Comparison of ENCODE assay signal across 32 mouse cellular contexts in the genomic region with DNA sequence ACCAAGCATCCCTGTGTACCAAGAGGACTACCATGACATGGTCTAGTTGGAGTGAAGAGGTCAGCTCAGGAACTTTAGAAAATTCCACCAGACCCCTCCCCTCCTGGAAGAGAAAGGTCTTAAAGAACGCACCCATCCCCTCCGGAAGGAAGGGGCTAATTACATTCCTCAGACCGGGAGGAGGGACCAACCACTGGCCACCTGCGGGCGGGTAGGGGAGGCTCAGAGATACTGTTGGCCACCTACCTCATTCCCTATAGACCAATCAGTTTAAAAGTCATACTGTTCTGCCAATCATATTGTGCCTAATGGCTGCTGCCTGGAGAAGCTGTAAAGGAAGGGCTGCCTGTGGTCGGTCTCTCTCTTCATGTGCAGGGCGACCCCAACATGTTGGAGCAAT. TPM values are rescaled to one million over a fixed set of nuclear protein-coding genes. Genes with fewer than 3 reads are reported as not detected.
DNase-seq lines count a peak whose midpoint lies in the region; ATAC-seq and TF ChIP-seq lines count a peak whose summit lies in the region.
"Had no signal": no experiment of that assay in that cellular context is flagged by ENCODE, and none has a peak within 500 bp of the region (broad histone marks: within the 10 kb centered on the region; RNA-seq: fewer than 3 reads in every experiment).

No protein-coding gene starts in this region.

- H3K27ac ChIP-seq in layer of hippocampus, adult 2 months, result 0 out of 2 replicates have a peak overlapping the region, but pooled peaks have one; percentile 32
- peak overlapping the region; percentile 90 for H3K27ac ChIP-seq in ES-Bruce4 (ENCODE audit: insufficient read depth, low read length)
- peak overlapping the region; percentile 52; the same call in 1 of the 2 replicates for H3K27ac ChIP-seq in limb, embryonic 13.5 days
- H3K27ac ChIP-seq: heart, embryonic 10.5 days; heart, embryonic 15.5 days; lung, embryonic 15.5 days; midbrain, embryonic 12.5 days; stomach, postnatal 0 days had no signal

- ATAC-seq in limb, embryonic 13.5 days (ENCODE audit: low FRiP score, low read depth), result no peak
- ATAC-seq: CD4-positive, CD25-positive, alpha-beta regulatory T cell, adult 4 months; forebrain, postnatal 0 days; intestine, postnatal 0 days had no signal

- TF ChIP-seq EP300 in ES-Bruce4 (IDR thresholded peaks at IDR 0.05; ENCODE audit: insufficient read depth, low read depth, low read length), result no peak; the same call in 1 of the 2 replicates

- no peak overlapping the region for H3K4me3 ChIP-seq in layer of hippocampus, adult 2 months
- H3K4me3 ChIP-seq in ES-Bruce4 (ENCODE audit: low read depth, low read length), result peak overlapping the region; percentile 81
- no peak overlapping the region for H3K4me3 ChIP-seq in limb, embryonic 13.5 days
- H3K4me3 ChIP-seq: heart, embryonic 10.5 days; heart, embryonic 15.5 days; lung, embryonic 15.5 days; midbrain, embryonic 12.5 days had no signal

- no peaks in the 10 kb centered on the region for H3K36me3 ChIP-seq in ES-Bruce4 (ENCODE audit: control insufficient read depth, insufficient read depth, low read length, poor library complexity, severe bottlenecking)
- no peaks in the 10 kb centered on the region for H3K36me3 ChIP-seq in limb, embryonic 13.5 days
- H3K36me3 ChIP-seq: heart, embryonic 10.5 days; heart, embryonic 15.5 days; lung, embryonic 15.5 days; midbrain, embryonic 12.5 days had no signal

- peak; percentile 49 for TF ChIP-seq POLR2A in ES-Bruce4 (IDR thresholded peaks at IDR 0.05; ENCODE audit: insufficient read depth, low read length)

- no peak overlapping the region; the same call in 1 of the 2 replicates for H3K4me2 ChIP-seq in limb, embryonic 13.5 days (replicated peaks)
- H3K4me2 ChIP-seq: heart, embryonic 15.5 days; hindbrain, embryonic 14.5 days; liver, embryonic 11.5 days; lung, embryonic 15.5 days; midbrain, embryonic 12.5 days had no signal

- no peak for DNase-seq in layer of hippocampus, adult 2 months (ENCODE audit: low spot score in 2 of 2)
- DNase-seq in layer of hippocampus, adult 9-10 months (ENCODE audit: low spot score), result no peak
- peak; percentile 97 for DNase-seq in R1 (ENCODE audit: low read depth, low spot score)
- no peak for DNase-seq in gastrocnemius, adult 8-10 months (ENCODE audit: low spot score in 2 of 2)
- DNase-seq in lung, postnatal 10 days, result no peak
- DNase-seq: adrenal gland, adult 8-10 months; cerebellum, postnatal 14 days; forebrain, postnatal 0 days; gastrocnemius, postnatal 10 days; heart, postnatal 36 days; kidney, postnatal 14 days; layer of hippocampus, postnatal 36 days; left cerebral cortex, postnatal 4 days; lung, postnatal 36 days; right cerebral cortex, postnatal 25 days; thymus, adult 18-20 months; thymus, postnatal 36 days had no signal

- H3K4me1 ChIP-seq in ES-Bruce4 (ENCODE audit: control insufficient read depth, insufficient read depth, low read length), result no peaks in the 10 kb centered on the region
- H3K4me1 ChIP-seq in limb, embryonic 13.5 days, result peaks cover 15% of the 10 kb centered on the region

- TF ChIP-seq CTCF in layer of hippocampus, adult 2 months (conservative IDR thresholded peaks at IDR 0.05), result no peak
- TF ChIP-seq CTCF in ES-Bruce4 (IDR thresholded peaks at IDR 0.05; ENCODE audit: low read depth, low read length), result no peak

- H3K9me3 ChIP-seq in ES-Bruce4 (replicated peaks; ENCODE audit: control insufficient read depth, insufficient read depth, low read length, poor library complexity, severe bottlenecking), result no peaks in the 10 kb centered on the region
- no peaks in the 10 kb centered on the region for H3K9me3 ChIP-seq in limb, embryonic 13.5 days
- H3K9me3 ChIP-seq: heart, embryonic 10.5 days; heart, embryonic 15.5 days; lung, embryonic 15.5 days; midbrain, embryonic 12.5 days had no signal

- H3K27me3 ChIP-seq in ES-Bruce4 (ENCODE audit: control insufficient read depth, insufficient read depth, low read length, poor library complexity, severe bottlenecking), result no peaks in the 10 kb centered on the region
- no peaks in the 10 kb centered on the region for H3K27me3 ChIP-seq in limb, embryonic 13.5 days
- H3K27me3 ChIP-seq: lung, embryonic 15.5 days; midbrain, embryonic 12.5 days had no signal

- H3K9ac ChIP-seq in ES-Bruce4 (ENCODE audit: low read depth, poor library complexity, severe bottlenecking), result peak overlapping the region; percentile 62
- no peak overlapping the region for H3K9ac ChIP-seq in limb, embryonic 13.5 days
- H3K9ac ChIP-seq: forebrain, postnatal 0 days; heart, embryonic 15.5 days; hindbrain, embryonic 14.5 days; lung, embryonic 15.5 days; midbrain, embryonic 12.5 days had no signal

- WGBS in limb, embryonic 13.5 days, result 41% methylated on average over 7 of the region's 7 CpGs

RNA-seq across cellular contexts. Expression of a gene that starts 1.1 kb away (rescaled TPM):
- 10 to 100 TPM; 18.6 to 26.3 TPM for total RNA-seq in layer of hippocampus, adult 2 months (2021)
- 2.7 and 2.8 TPM in 2 replicates for polyA plus RNA-seq in ES-Bruce4 (2011; ENCODE audit: insufficient read depth, insufficient read length, low read depth, missing spikeins)
- 1.5 and 2.1 TPM in 2 replicates for polyA plus RNA-seq in limb, embryonic 13.5 days (2015; fragmentation: Nextera tagmentation; extraction: Ambion mirVana)
- total RNA-seq in gastrocnemius, adult 8-10 months (2022), result not detected
- total RNA-seq: gastrocnemius, postnatal 10 days; granulocyte monocyte progenitor cell, adult 5-6 weeks; heart, postnatal 36 days; megakaryocyte, adult 5-6 weeks; monocyte, adult 5-6 weeks; neutrophil, adult 5-6 weeks had no signal
- polyA plus RNA-seq: CD4-positive, CD25-positive, alpha-beta regulatory T cell, adult 4 months; heart, embryonic 15.5 days had no signal

RNA-seq across cellular contexts. Expression of a gene that starts 3.7 kb away (rescaled TPM):
- under 1 TPM; 0.22 to 0.79 TPM for total RNA-seq in layer of hippocampus, adult 2 months (2021)
- polyA plus RNA-seq in ES-Bruce4 (2011; ENCODE audit: insufficient read depth, insufficient read length, low read depth, missing spikeins), result 45.0 and 45.2 TPM in 2 replicates
- polyA plus RNA-seq in limb, embryonic 13.5 days (2015; fragmentation: Nextera tagmentation; extraction: Ambion mirVana), result 8.4 and 10.0 TPM in 2 replicates
- total RNA-seq in gastrocnemius, adult 8-10 months (2022), result not detected

Comparison
In these comparisons a context has a peak if more than half of its experiments do, and no peak if none do; other contexts are left out.
1. H3K27ac ChIP-seq: peak in every context shown above with its lines; median percentile 90 in ES-Bruce4; 52 in limb, embryonic 13.5 days; 32 in layer of hippocampus, adult 2 months.
2. RNA of a gene that starts 1.1 kb away (total RNA-seq): 18.6 to 26.3 TPM in layer of hippocampus, adult 2 months; not detected in gastrocnemius, adult 8-10 months; every median in the first group is over 10 times any median in the second.